In genomic region chr17:7827586-7827985, GRCm38 (mm10) we compare ENCODE assay signal across 8 mouse cellular contexts. TPM values are rescaled to one million over a fixed set of nuclear protein-coding genes. Genes with fewer than 3 reads are reported as not detected.
A peak's percentile ranks its signal among the peaks of the same experiment; 100 is the strongest.
DNase-seq lines count a peak whose midpoint lies in the region; ATAC-seq and TF ChIP-seq lines count a peak whose summit lies in the region.

No protein-coding gene starts in this region.

- no peak overlapping the region for H3K9ac ChIP-seq in liver, embryonic 11.5 days (ENCODE audit: low read depth, low read length)
- no peak overlapping the region for H3K9ac ChIP-seq in liver, embryonic 14.5 days (replicated peaks)
- peak overlapping the region; percentile 31; the same call in 1 of the 2 replicates for H3K9ac ChIP-seq in stomach, postnatal 0 days (ENCODE audit: low read length)

- peaks cover 40% of the 10 kb centered on the region for H3K27me3 ChIP-seq in liver, embryonic 11.5 days (replicated peaks; ENCODE audit: control insufficient read depth, insufficient read depth, low read length)
- H3K27me3 ChIP-seq in embryonic facial prominence, embryonic 10.5 days (replicated peaks; ENCODE audit: low read depth, poor library complexity, severe bottlenecking): peaks cover 58% of the 10 kb centered on the region
- H3K27me3 ChIP-seq in liver, embryonic 14.5 days (ENCODE audit: control insufficient read depth, insufficient read depth, low read length): peaks cover 23% of the 10 kb centered on the region
- 0 out of 2 replicates have a peak, but pooled peaks cover 2% of the 10 kb centered on the region for H3K27me3 ChIP-seq in stomach, postnatal 0 days (ENCODE audit: control insufficient read depth, insufficient read depth, low read length)

- H3K4me2 ChIP-seq in liver, embryonic 11.5 days: peak overlapping the region; percentile 76
- H3K4me2 ChIP-seq in liver, embryonic 14.5 days (ENCODE audit: low read depth): peak overlapping the region; percentile 46
- peak overlapping the region; percentile 88 for H3K4me2 ChIP-seq in stomach, postnatal 0 days (replicated peaks; ENCODE audit: low read depth)

- peak overlapping the region; percentile 50 for H3K4me3 ChIP-seq in liver, embryonic 11.5 days (ENCODE audit: low read depth, low read length)
- H3K4me3 ChIP-seq in embryonic facial prominence, embryonic 10.5 days: peak overlapping the region; percentile 72
- H3K4me3 ChIP-seq in liver, embryonic 14.5 days (ENCODE audit: insufficient read depth in 1 of 2, low read depth in 2 of 2, low read length in 2 of 2): peak overlapping the region in 1 of 2 experiments; percentile 14; a peak in 1 of 4 replicates
- H3K4me3 ChIP-seq in stomach, postnatal 0 days (ENCODE audit: low read depth, low read length): peak overlapping the region; percentile 55

- no peaks in the 10 kb centered on the region for H3K36me3 ChIP-seq in liver, embryonic 11.5 days (ENCODE audit: control insufficient read depth, insufficient read depth, low read length)
- H3K36me3 ChIP-seq in embryonic facial prominence, embryonic 10.5 days (replicated peaks): no peaks in the 10 kb centered on the region
- H3K36me3 ChIP-seq in liver, embryonic 14.5 days (replicated peaks; ENCODE audit: control insufficient read depth, insufficient read depth, low read depth): no peaks in the 10 kb centered on the region
- no peaks in the 10 kb centered on the region for H3K36me3 ChIP-seq in stomach, postnatal 0 days (ENCODE audit: control insufficient read depth, insufficient read depth, low read length)

- no peaks in the 10 kb centered on the region for H3K9me3 ChIP-seq in liver, embryonic 11.5 days (ENCODE audit: control insufficient read depth, low read length)
- no peaks in the 10 kb centered on the region for H3K9me3 ChIP-seq in embryonic facial prominence, embryonic 10.5 days
- no peaks in the 10 kb centered on the region for H3K9me3 ChIP-seq in liver, embryonic 14.5 days (ENCODE audit: control insufficient read depth, low read length)
- H3K9me3 ChIP-seq in stomach, postnatal 0 days (ENCODE audit: control insufficient read depth, low read length): no peaks in the 10 kb centered on the region

- TF ChIP-seq EP300 in liver, embryonic 14.5 days (IDR thresholded peaks at IDR 0.05; ENCODE audit: low read depth): no peak
- TF ChIP-seq EP300 in stomach, postnatal 0 days (optimal IDR thresholded peaks at IDR 0.05): no peak

- H3K4me1 ChIP-seq in liver, embryonic 11.5 days (replicated peaks; ENCODE audit: control insufficient read depth, insufficient read depth, low read length): no peaks in the 10 kb centered on the region
- H3K4me1 ChIP-seq in embryonic facial prominence, embryonic 10.5 days: peaks cover 17% of the 10 kb centered on the region
- no peaks in the 10 kb centered on the region for H3K4me1 ChIP-seq in liver, embryonic 14.5 days (replicated peaks; ENCODE audit: control insufficient read depth in 2 of 2, insufficient read depth in 2 of 2, low read length in 1 of 2)
- H3K4me1 ChIP-seq in stomach, postnatal 0 days (replicated peaks; ENCODE audit: control insufficient read depth, insufficient read depth): no peaks in the 10 kb centered on the region

- WGBS in liver, embryonic 11.5 days: 21% methylated on average over 16 of the region's 16 CpGs
- 17% methylated on average over 16 of the region's 16 CpGs for whole genome bisulfite sequencing in embryonic facial prominence, embryonic 10.5 days
- 18% methylated on average over 16 of the region's 16 CpGs for WGBS in liver, embryonic 14.5 days (ENCODE audit: insufficient replicate concordance)
- 11% methylated on average over 16 of the region's 16 CpGs for WGBS in stomach, postnatal 0 days

- no peak overlapping the region for H3K27ac ChIP-seq in liver, embryonic 11.5 days (ENCODE audit: low read depth, low read length)
- H3K27ac ChIP-seq in embryonic facial prominence, embryonic 10.5 days (replicated peaks): no peak overlapping the region
- no peak overlapping the region for H3K27ac ChIP-seq in liver, embryonic 14.5 days
- no peak overlapping the region for H3K27ac ChIP-seq in stomach, postnatal 0 days (replicated peaks)

- ATAC-seq in liver, embryonic 11.5 days (replicated peaks; ENCODE audit: low FRiP score): no peak
- ATAC-seq in granulocyte monocyte progenitor cell, adult 5-6 weeks (replicated peaks; ENCODE audit: poor library complexity, severe bottlenecking): 0 out of 2 replicates have a peak, but pooled peaks have one; percentile 18
- no peak for ATAC-seq in liver, embryonic 14.5 days (ENCODE audit: insufficient read depth)
- no peak for ATAC-seq in stomach, postnatal 0 days (ENCODE audit: low FRiP score, low TSS enrichment)
- no peak; the same call in 1 of the 2 replicates for ATAC-seq in frontal cortex, adult (ENCODE audit: low TSS enrichment)

- DNase-seq in liver, embryonic 11.5 days (ENCODE audit: low spot score): no peak
- no peak for DNase-seq in liver
- peak; percentile 38 for DNase-seq in embryonic facial prominence, embryonic 10.5 days (ENCODE audit: low spot score)
- DNase-seq in liver, embryonic 14.5 days (ENCODE audit: low read depth in 3 of 3, low spot score in 3 of 3): no peak
- no peak for DNase-seq in stomach, postnatal 0 days (ENCODE audit: low spot score)
- no peak for DNase-seq in kidney, postnatal 14 days

- TF ChIP-seq CTCF in liver, embryonic 14.5 days (IDR thresholded peaks at IDR 0.05; ENCODE audit: low read depth): no peak
- no peak for TF ChIP-seq CTCF in stomach, postnatal 0 days (IDR thresholded peaks at IDR 0.05; ENCODE audit: low read depth)

RNA-seq across cellular contexts. Expression of gene Fndc1, which starts 0.5 kb away (rescaled TPM):
- 0.35 and 0.55 TPM in 2 replicates for polyA plus RNA-seq in liver, embryonic 11.5 days (2014; fragmentation: Nextera tagmentation; extraction: Ambion mirVana)
- 0.60 and 1.3 TPM in 2 replicates for polyA plus RNA-seq in embryonic facial prominence, embryonic 10.5 days (2016; fragmentation: Nextera tagmentation; extraction: Ambion mirVana)
- total RNA-seq in granulocyte monocyte progenitor cell, adult 5-6 weeks (2014; fragmentation: Nextera tagmentation): not detected in 2 replicates
- total RNA-seq in granulocyte monocyte progenitor cell, adult 5-6 weeks (2017): not detected in 2 replicates
- 0.10 and 0.11 TPM in 2 replicates for polyA plus RNA-seq in liver, embryonic 14.5 days (2012; rRNA removed)
- polyA plus RNA-seq in liver, embryonic 14.5 days (2014; fragmentation: Nextera tagmentation; extraction: Ambion mirVana): 0.06 and 0.18 TPM in 2 replicates
- 25.7 and 27.0 TPM in 2 replicates for polyA plus RNA-seq in stomach, postnatal 0 days (2015; fragmentation: Nextera tagmentation; extraction: Ambion mirVana)

Comparison
In these comparisons a context has a peak if more than half of its experiments do, and no peak if none do; other contexts are left out.
1. RNA of gene Fndc1, which starts 0.5 kb away (polyA plus RNA-seq): 25.7 to 27.0 TPM in stomach, postnatal 0 days; 0.60 to 1.3 TPM in embryonic facial prominence, embryonic 10.5 days, 0.35 to 0.55 TPM in liver, embryonic 11.5 days and 0.06 to 0.18 TPM in liver, embryonic 14.5 days; every median in the first group is over 10 times any median in the second.
2. Peak in every context shown above with its lines, with median percentiles within 50 percentile points of each other: H3K4me2 ChIP-seq.